Mouse (Mus musculus) liver, embryonic 14.5 days (tissue): ENCODE data around the gene Mat2b. TPM values are rescaled to one million over a fixed set of nuclear protein-coding genes. Genes with fewer than 3 reads are reported as not detected.
A peak's percentile ranks its signal among the peaks of the same experiment; 100 is the strongest.

Experiments
- ATAC-seq: fragments of 200-750 bp; cut with Nextera tagmentation; 2 replicates; pipeline ENCODE4 v1.8.0; 2017; ENCODE audit warnings: moderate number of reproducible peaks, mild to moderate bottlenecking, moderate library complexity; ENCODE audit not compliant: insufficient read depth
- DNase-seq, 3 experiments: peaks; one replicate each; pipeline ENCODE4 v3.0.0-alpha.2; 2012 to 2013; ENCODE audit warnings: low read depth in 3 of 3, low spot score in 3 of 3
- H3K27ac ChIP-seq: fragments of 300-500 bp; sonication (generic); 2 replicates; pipeline ENCODE4 v1.5.1; 2014; ENCODE audit warnings: moderate library complexity, mild to moderate bottlenecking, control low read depth, inconsistent platforms
- H3K27me3 ChIP-seq: fragments of 300-500 bp; sonication (generic); 2 replicates; pipeline ENCODE4 v1.6.1; 2014; ENCODE audit warnings: mild to moderate bottlenecking, low read length, moderate library complexity; ENCODE audit not compliant: control insufficient read depth, insufficient read depth
- H3K36me3 ChIP-seq: fragments of 300-500 bp; sonication (generic); replicated peaks from 2 replicates; pipeline ENCODE4 v1.6.1; 2014; ENCODE audit warnings: low read depth; ENCODE audit not compliant: control insufficient read depth, insufficient read depth
- H3K4me1 ChIP-seq, 2 experiments: fragments of 200-500 bp in 1 of 2; fragments of 300-500 bp in 1 of 2; sonication (generic) in 1 of 2; replicated peaks; 2 replicates each; pipeline ENCODE4 v1.6.1; 2012 to 2014; ENCODE audit warnings: antibody characterized with exemption in 1 of 2, inconsistent platforms in 1 of 2, low read length in 1 of 2; ENCODE audit not compliant: control insufficient read depth in 2 of 2, insufficient read depth in 2 of 2
- H3K4me2 ChIP-seq: fragments of 300-500 bp; sonication (generic); 2 replicates; pipeline ENCODE4 v1.6.1; 2014; ENCODE audit warnings: low read depth, mild to moderate bottlenecking, control low read depth, moderate library complexity
- H3K4me3 ChIP-seq, 2 experiments: fragments of 200-500 bp in 1 of 2; fragments of 300-500 bp in 1 of 2; sonication (generic) in 1 of 2; 2 replicates each; pipeline ENCODE4 v1.5.1; 2012 to 2014; ENCODE audit warnings: low read depth in 2 of 2, low read length in 2 of 2, mild to moderate bottlenecking in 2 of 2, control low read depth in 1 of 2, inconsistent platforms in 1 of 2, moderate library complexity in 1 of 2; ENCODE audit not compliant: insufficient read depth in 1 of 2
- H3K9ac ChIP-seq: fragments of 300-500 bp; sonication (generic); replicated peaks from 2 replicates; pipeline ENCODE4 v1.6.1; 2014; ENCODE audit warnings: mild to moderate bottlenecking, control low read depth, moderate library complexity
- H3K9me3 ChIP-seq: fragments of 300-500 bp; sonication (generic); 2 replicates; pipeline ENCODE4 v1.6.1; 2016; ENCODE audit warnings: low read length, mixed read lengths; ENCODE audit not compliant: control insufficient read depth
- CTCF ChIP-seq: IDR thresholded peaks from 2 replicates; pipeline ENCODE4 v1.5.1; 2016; ENCODE audit warnings: antibody characterized with exemption, low read depth, control low read depth
- EP300 ChIP-seq: IDR thresholded peaks from 2 replicates; pipeline ENCODE4 v1.6.1; 2016; ENCODE audit warnings: antibody characterized with exemption, low read depth
- WGBS: fragments of 180-500 bp; shearing (Covaris S2); extraction: QIAGEN DNeasy Blood & Tissue Kit; methylation state at CpG from one replicate; pipeline ENCODE4 v1.1.7; 2014; ENCODE audit not compliant: insufficient replicate concordance; 5-methylcytosine and 5-hydroxymethylcytosine counted together
- polyA plus RNA-seq, 2 experiments: library from polyadenylated mRNA; depleted of rRNA in 1 of 2; stranded (reverse) in 1 of 2; unstranded in 1 of 2; fragments of >200 nt; fragmentation: Nextera tagmentation in 1 of 2; extraction: Ambion mirVana in 1 of 2; gene quantifications; 2 replicates each; pipeline versions ENCODE4 v1.2.1 to v1.2.3; 2012 to 2014

Gene Mat2b
- 21.9 and 30.3 TPM in 2 replicates for polyA plus RNA-seq (2012; rRNA removed)
- polyA plus RNA-seq (2014; fragmentation: Nextera tagmentation; extraction: Ambion mirVana): 58.2 and 61.4 TPM in 2 replicates

DNA sequence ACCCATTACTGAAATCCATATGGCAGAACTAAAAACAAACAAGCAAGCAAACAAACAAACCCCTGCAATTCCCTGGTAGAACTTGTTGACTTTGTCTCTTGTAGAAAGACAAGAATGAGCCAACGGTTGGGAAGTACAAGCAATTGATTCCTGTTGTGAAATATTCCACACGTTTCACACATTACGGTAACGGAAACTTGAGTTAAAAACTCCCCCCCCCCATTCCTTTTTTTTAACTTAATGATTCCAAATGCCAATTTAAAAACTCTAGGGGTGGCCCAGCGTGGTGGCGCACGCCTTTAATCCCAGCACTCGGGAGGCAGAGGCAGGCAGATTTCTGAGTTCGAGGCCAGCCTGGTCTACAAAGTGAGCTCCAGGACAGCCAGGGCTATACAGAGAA is at the start of gene Mat2b:
Gene Mat2b (minus strand): TSS at position 101 of the 400 bp plus-strand sequence.
- no peaks in the 10 kb centered on the region for H3K27me3 ChIP-seq
- no peak for ATAC-seq
- no peak for TF ChIP-seq CTCF
- TF ChIP-seq EP300: no peak
- H3K27ac ChIP-seq: peak within 1 kb of the TSS; percentile 95
- 79% methylated on average over 9 of the region's 9 CpGs for WGBS
- H3K4me1 ChIP-seq: peaks cover 10 to 19% of the 10 kb centered on the region in 2 experiments
- peaks cover 2% of the 10 kb centered on the region for H3K36me3 ChIP-seq
- H3K4me3 ChIP-seq: peak within 1 kb of the TSS; percentile 84 to 97
- H3K9me3 ChIP-seq: no peaks in the 10 kb centered on the region
- H3K9ac ChIP-seq: peak within 1 kb of the TSS; percentile 71
- DNase-seq: no peak
- H3K4me2 ChIP-seq: peak within 1 kb of the TSS; percentile 100

- no peak for DNase-seq
- Histone ChIP-seq H3K9ac (no peak overlapping the region), H3K4me2 (no peak overlapping the region), H3K36me3 (peaks cover 10% of the 10 kb centered on the region), H3K4me3 (no peak overlapping the region), H3K4me1 (no peaks in the 10 kb centered on the region), H3K9me3 (no peaks in the 10 kb centered on the region), H3K27ac (no peak overlapping the region), H3K27me3 (no peaks in the 10 kb centered on the region)
- TF ChIP-seq CTCF (no peak), EP300 (no peak)
- 63% methylated on average over 3 of the region's 3 CpGs for WGBS
- ATAC-seq: no peak
Observed at GRCm38 (mm10) chr11:40744348-40744747, 49.3 kb upstream of the Mat2b start.

DNA sequence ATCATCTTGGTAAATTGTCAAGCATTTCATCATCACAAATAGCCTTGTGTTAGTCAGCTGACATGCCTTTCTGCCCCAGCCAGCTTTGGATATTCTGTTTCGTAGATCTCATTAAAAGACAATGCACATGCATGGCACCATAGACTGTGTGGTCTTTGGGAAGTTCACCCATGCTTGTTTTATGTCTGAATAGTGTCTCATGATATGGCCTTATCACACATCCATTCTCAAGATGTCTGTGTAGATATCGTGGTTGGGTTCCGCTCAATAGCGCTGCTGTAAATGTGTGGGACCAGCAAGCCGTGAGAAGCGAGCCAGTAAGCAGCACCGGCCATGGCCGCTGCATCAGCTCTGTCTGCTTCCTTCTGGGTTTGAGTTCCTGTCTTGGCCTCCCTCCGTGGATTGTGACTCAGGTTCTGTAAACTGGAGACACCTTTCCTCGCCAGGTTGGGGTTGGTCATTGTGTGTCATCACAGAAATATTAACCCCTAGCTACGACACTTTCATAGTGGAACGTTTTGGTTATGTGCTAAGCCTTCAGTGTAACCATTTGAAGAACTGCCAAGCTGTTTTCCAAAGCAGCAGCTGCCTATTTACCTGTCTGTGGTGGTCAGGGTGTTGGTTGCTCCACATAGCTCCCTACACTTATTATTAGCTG is 46.7 kb upstream of the Mat2b start:
- H3K4me2 ChIP-seq: no peak overlapping the region
- no peak overlapping the region for H3K27ac ChIP-seq
- H3K4me3 ChIP-seq: no peak overlapping the region
- no peak for DNase-seq
- TF ChIP-seq CTCF: no peak
- H3K9ac ChIP-seq: no peak overlapping the region
- 77% methylated on average over 12 of the region's 12 CpGs for WGBS
- no peaks in the 10 kb centered on the region for H3K9me3 ChIP-seq
- peaks cover 32% of the 10 kb centered on the region for H3K36me3 ChIP-seq
- ATAC-seq: no peak
- no peaks in the 10 kb centered on the region for H3K27me3 ChIP-seq
- no peaks in the 10 kb centered on the region for H3K4me1 ChIP-seq

- Histone ChIP-seq H3K4me1 (peaks cover 3 to 4% of the 10 kb centered on the region in 2 experiments; a peak in 3 of 4 replicates), H3K9me3 (no peaks in the 10 kb centered on the region), H3K27ac (no peak overlapping the region), H3K27me3 (no peaks in the 10 kb centered on the region), H3K36me3 (peaks cover 33% of the 10 kb centered on the region), H3K4me3 (no peak overlapping the region), H3K4me2 (no peak overlapping the region), H3K9ac (no peak overlapping the region)
- TF ChIP-seq EP300 (no peak), CTCF (no peak)
- DNase-seq (no peak), ATAC-seq (no peak)
- WGBS: 78% methylated on average over 3 of the region's 3 CpGs
Observed at GRCm38 (mm10) chr11:40737369-40737768, 42.4 kb upstream of the Mat2b start.

GRCm38 (mm10) chr11:40734251-40734752 is 39.3 kb upstream of the Mat2b start:
- Histone ChIP-seq H3K4me1 (peaks cover 7 to 12% of the 10 kb centered on the region in 2 experiments; a peak in 3 of 4 replicates), H3K4me2 (peak overlapping the region; percentile 94), H3K27ac (peak overlapping the region; percentile 76; the same call in 1 of the 2 replicates), H3K9me3 (no peaks in the 10 kb centered on the region), H3K27me3 (no peaks in the 10 kb centered on the region), H3K9ac (peak overlapping the region; percentile 96), H3K36me3 (peaks cover 42% of the 10 kb centered on the region), H3K4me3 (peak overlapping the region; percentile 83 to 93)
- TF ChIP-seq EP300 (no peak), CTCF (no peak)
- 4% methylated on average over 11 of the region's 11 CpGs for WGBS
- ATAC-seq (no peak), DNase-seq (no peak)
